Mouse (Mus musculus) induced T-regulatory cell, adult 2 months (primary cell): Measurements from ENCODE around the gene Rbmxl1.

Source experiments
- DNase-seq: peaks from one replicate; pipeline ENCODE4 v3.0.0-alpha.2; 2012; ENCODE audit warnings: low read depth

Gene Rbmxl1

DNA sequence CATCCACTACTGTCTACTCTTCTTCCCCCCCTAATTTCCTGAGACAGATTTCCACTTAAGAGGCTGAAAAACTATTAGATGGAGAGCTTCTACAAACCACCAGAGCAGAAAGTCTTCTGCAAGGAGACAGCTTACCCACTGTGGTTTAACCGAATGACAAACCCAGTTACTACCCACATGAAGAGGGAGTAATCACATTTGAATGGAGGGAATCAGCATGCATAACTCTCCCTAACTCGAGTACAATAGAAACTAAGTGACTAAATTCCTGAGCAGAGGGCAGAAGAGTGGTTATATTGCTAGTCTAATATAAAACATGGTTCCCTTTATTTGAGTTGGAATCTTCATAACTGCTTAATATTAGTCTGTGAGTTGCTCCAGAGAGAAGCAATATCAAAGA lies 15.7 kb downstream of the Rbmxl1 start:
- DNase-seq, result no peak

DNA sequence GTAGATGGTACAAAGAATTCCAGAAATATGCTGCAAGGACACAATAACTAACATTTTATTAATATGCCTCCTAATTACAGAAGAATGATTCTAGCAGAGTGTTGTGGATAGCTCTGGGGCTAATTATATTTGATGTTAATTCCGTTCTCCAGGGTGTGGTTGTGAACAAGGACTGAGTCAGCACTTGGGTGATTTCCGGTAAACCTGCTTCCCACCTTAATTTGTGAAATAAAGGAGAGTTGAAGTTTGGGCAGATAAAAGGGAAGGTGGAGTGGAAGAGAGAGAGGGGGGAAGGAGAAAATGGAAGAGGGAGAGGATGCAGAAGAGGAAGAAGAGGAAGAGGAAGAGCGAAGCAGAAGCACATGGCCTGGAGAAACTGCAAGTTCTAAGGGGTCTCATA lies 19.0 kb downstream of the Rbmxl1 start:
- no peak for DNase-seq

DNA sequence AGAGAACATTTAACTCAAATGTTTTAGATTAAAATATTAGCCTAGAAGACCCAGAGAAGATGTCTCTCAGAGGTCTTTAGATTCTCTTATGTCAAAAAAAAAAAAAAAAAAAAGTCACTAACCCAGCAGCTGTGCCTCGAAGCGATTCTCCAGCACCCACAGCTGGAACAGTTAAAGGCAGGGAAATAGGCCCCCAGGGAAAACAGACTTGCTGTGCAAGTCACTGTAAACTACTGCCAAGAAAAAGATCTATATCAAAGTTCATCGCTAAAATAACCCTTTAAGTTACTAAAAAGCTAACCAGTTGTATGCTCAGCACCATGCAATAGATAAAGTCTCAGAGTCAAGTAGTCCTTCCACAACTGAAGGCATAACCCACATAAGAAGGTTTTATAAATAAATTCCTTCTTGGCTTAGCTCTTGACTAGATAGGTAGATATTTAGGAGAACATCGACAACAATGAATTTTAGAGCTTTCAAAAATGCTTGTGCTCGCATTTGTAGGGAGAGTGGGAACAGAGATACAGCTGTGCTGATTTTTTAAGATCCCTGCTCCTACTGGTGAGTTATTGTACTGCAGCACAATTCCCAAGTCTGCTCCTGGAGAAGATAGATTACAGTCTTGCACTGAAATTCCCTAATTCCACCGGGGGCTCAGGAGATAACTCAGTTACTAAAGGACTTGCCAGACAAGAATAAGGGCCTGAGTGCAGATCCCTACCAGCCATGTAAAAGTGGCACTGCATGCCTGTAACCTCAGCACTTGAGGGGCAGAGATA lies 31.5 kb downstream of the Rbmxl1 start:
- DNase-seq, result peak; percentile 16

DNA sequence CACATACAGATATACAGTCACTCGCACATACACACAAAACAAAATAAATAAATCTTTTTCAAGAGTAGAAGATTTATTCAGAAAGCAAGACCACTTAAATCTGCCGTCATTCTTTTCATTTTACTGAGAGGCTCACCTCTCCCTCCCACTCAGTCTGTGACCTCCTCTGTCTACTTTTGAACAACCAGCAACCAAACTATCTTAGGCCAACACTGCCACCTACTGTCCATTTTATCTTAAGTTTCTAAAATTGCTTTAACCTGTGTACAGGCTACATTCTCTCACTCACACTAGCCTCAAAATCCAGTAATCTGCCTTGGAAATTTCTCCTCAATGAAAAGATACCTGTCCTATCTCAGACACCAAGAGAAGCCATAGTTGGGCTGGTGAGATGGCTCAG lies 40.8 kb downstream of the Rbmxl1 start:
- peak; percentile 51 for DNase-seq

DNA sequence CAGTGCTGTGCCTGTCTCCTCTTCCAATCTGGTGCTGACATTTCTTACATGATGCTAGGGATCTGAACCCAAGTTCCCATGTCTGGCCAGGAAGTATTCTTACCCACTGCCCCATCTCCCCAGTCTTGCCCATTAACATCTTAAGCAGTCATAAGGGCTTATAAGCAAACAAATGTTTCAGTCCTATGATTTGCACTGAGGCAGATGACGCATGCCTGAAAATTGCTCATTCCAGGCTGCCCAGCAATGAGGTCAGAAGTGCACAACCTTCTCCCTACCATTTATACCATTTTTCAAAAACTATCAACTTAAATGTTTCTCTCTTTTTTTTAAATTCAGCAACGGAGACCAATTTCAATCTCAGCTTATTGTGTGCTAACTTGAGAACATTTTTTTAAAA lies 44.8 kb downstream of the Rbmxl1 start:
- no peak for DNase-seq

DNA sequence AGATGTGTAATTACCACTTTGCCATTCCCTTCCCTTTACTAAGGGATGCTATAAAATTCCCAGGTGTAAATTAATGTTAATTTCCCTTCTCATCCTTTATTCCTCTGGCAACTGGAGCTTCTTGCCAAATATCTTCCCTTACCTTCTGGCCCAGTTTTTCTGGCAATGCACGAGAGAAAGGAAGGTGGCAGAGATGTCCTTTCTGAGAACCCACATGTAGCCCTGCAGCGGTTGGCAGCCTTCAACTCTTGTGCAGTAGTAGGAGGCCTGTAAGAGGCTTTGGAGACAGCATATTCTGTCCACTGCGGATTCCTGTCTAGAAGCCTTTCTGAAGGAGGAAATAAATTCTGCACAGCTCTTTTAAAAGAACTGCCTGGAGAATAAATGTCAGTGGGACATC lies 52.3 kb downstream of the Rbmxl1 start:
- DNase-seq, result no peak
